Mouse (Mus musculus): ENCODE data around the gene Rxfp2. TPM values are rescaled to one million over a fixed set of nuclear protein-coding genes. Genes with fewer than 3 reads are reported as not detected.

The Rxfp2 gene
- polyA plus RNA-seq, 1 experiment from 2014 or later, result 0.22 TPM

- Histone ChIP-seq H3K27ac (no peak overlapping the region), H3K9ac (no peak overlapping the region), H3K4me1 (0 out of 2 replicates have a peak, but pooled peaks cover 2% of the 10 kb centered on the region), H3K36me3 (replicated peaks) (no peaks in the 10 kb centered on the region), H3K27me3 (no peaks in the 10 kb centered on the region), H3K9me3 (no peaks in the 10 kb centered on the region), H3K4me2 (no peak overlapping the region), H3K4me3 (replicated peaks) (no peak overlapping the region)
- no peak for ATAC-seq (ENCODE audit: low FRiP score)
- 88% methylated on average over 18 of the region's 18 CpGs for WGBS
Measured at GRCm38 (mm10) chr5:150022556-150022955, 4.1 kb downstream of the Rxfp2 start.

- Histone ChIP-seq H3K4me3 (replicated peaks) (no peak overlapping the region), H3K9me3 (no peaks in the 10 kb centered on the region), H3K27me3 (no peaks in the 10 kb centered on the region), H3K9ac (no peak overlapping the region), H3K27ac (no peak overlapping the region), H3K4me2 (no peak overlapping the region), H3K36me3 (replicated peaks) (no peaks in the 10 kb centered on the region), H3K4me1 (0 out of 2 replicates have a peak, but pooled peaks cover 2% of the 10 kb centered on the region)
- no peak for ATAC-seq (ENCODE audit: low FRiP score)
- WGBS, result 87% methylated on average over 6 of the region's 6 CpGs
Measured at GRCm38 (mm10) chr5:150023476-150023875, 5.0 kb downstream of the Rxfp2 start.

- Histone ChIP-seq H3K27me3 (no peaks in the 10 kb centered on the region), H3K4me1 (0 out of 2 replicates have a peak, but pooled peaks cover 2% of the 10 kb centered on the region), H3K4me3 (replicated peaks) (no peak overlapping the region), H3K9ac (no peak overlapping the region), H3K36me3 (replicated peaks) (no peaks in the 10 kb centered on the region), H3K9me3 (no peaks in the 10 kb centered on the region), H3K27ac (no peak overlapping the region), H3K4me2 (no peak overlapping the region)
- ATAC-seq (ENCODE audit: low FRiP score), result no peak
- 80% methylated on average over 2 of the region's 2 CpGs for WGBS
Measured at GRCm38 (mm10) chr5:150024188-150024587, 5.7 kb downstream of the Rxfp2 start.

GRCm38 (mm10) chr5:150024901-150025300 is 6.4 kb downstream of the Rxfp2 start:
- WGBS, result 94% methylated on average over 14 of the region's 14 CpGs
- no peaks in the 10 kb centered on the region for H3K36me3 ChIP-seq (replicated peaks)
- no peak for ATAC-seq (ENCODE audit: low FRiP score)
- H3K4me3 ChIP-seq (replicated peaks), result no peak overlapping the region
- no peak overlapping the region for H3K9ac ChIP-seq
- no peak overlapping the region for H3K27ac ChIP-seq
- H3K27me3 ChIP-seq, result no peaks in the 10 kb centered on the region
- no peak overlapping the region for H3K4me2 ChIP-seq
- H3K9me3 ChIP-seq, result no peaks in the 10 kb centered on the region
- 0 out of 2 replicates have a peak, but pooled peaks cover 2% of the 10 kb centered on the region for H3K4me1 ChIP-seq

GRCm38 (mm10) chr5:150025326-150025725 is 6.9 kb downstream of the Rxfp2 start:
- no peak overlapping the region for H3K4me3 ChIP-seq (replicated peaks)
- H3K4me1 ChIP-seq, result 0 out of 2 replicates have a peak, but pooled peaks cover 2% of the 10 kb centered on the region
- ATAC-seq (ENCODE audit: low FRiP score), result no peak
- no peaks in the 10 kb centered on the region for H3K27me3 ChIP-seq
- H3K9ac ChIP-seq, result no peak overlapping the region
- H3K4me2 ChIP-seq, result no peak overlapping the region
- H3K9me3 ChIP-seq, result no peaks in the 10 kb centered on the region
- no peaks in the 10 kb centered on the region for H3K36me3 ChIP-seq (replicated peaks)
- no peak overlapping the region for H3K27ac ChIP-seq
- WGBS, result 91% methylated on average over 15 of the region's 15 CpGs

- ATAC-seq (ENCODE audit: low FRiP score), result no peak
- no peak overlapping the region for H3K27ac ChIP-seq
- no peaks in the 10 kb centered on the region for H3K9me3 ChIP-seq
- no peak overlapping the region for H3K9ac ChIP-seq
- no peaks in the 10 kb centered on the region for H3K27me3 ChIP-seq
- no peak overlapping the region for H3K4me2 ChIP-seq
- H3K4me1 ChIP-seq, result peaks cover 3% of the 10 kb centered on the region; the same call in 1 of the 2 replicates
- H3K36me3 ChIP-seq (replicated peaks), result no peaks in the 10 kb centered on the region
- no peak overlapping the region for H3K4me3 ChIP-seq (replicated peaks)
- WGBS, result 86% methylated on average over 12 of the region's 12 CpGs
Measured at GRCm38 (mm10) chr5:150026509-150027087, 8.1 kb downstream of the Rxfp2 start.

- no peak for ATAC-seq (ENCODE audit: low FRiP score)
- Histone ChIP-seq H3K9ac (no peak overlapping the region), H3K4me3 (replicated peaks) (no peak overlapping the region), H3K27ac (no peak overlapping the region), H3K36me3 (replicated peaks) (no peaks in the 10 kb centered on the region), H3K9me3 (no peaks in the 10 kb centered on the region), H3K4me2 (no peak overlapping the region), H3K27me3 (no peaks in the 10 kb centered on the region), H3K4me1 (peaks cover 3% of the 10 kb centered on the region; the same call in 1 of the 2 replicates)
- 45% methylated on average over 6 of the region's 6 CpGs for WGBS
Measured at GRCm38 (mm10) chr5:150031201-150031600, 12.7 kb downstream of the Rxfp2 start.

- Histone ChIP-seq H3K4me1 (peaks cover 3% of the 10 kb centered on the region; the same call in 1 of the 2 replicates), H3K9ac (no peak overlapping the region), H3K4me2 (no peak overlapping the region), H3K9me3 (no peaks in the 10 kb centered on the region), H3K4me3 (replicated peaks) (no peak overlapping the region), H3K27me3 (no peaks in the 10 kb centered on the region), H3K36me3 (replicated peaks) (no peaks in the 10 kb centered on the region), H3K27ac (no peak overlapping the region)
- 78% methylated on average over 3 of the region's 3 CpGs for WGBS
- ATAC-seq (ENCODE audit: low FRiP score), result no peak
Measured at GRCm38 (mm10) chr5:150031634-150032033, 13.2 kb downstream of the Rxfp2 start.

GRCm38 (mm10) chr5:150032075-150032492 is 13.6 kb downstream of the Rxfp2 start:
- Histone ChIP-seq H3K27me3 (no peaks in the 10 kb centered on the region), H3K36me3 (replicated peaks) (no peaks in the 10 kb centered on the region), H3K4me1 (peaks cover 3% of the 10 kb centered on the region; the same call in 1 of the 2 replicates), H3K9ac (no peak overlapping the region), H3K4me2 (no peak overlapping the region), H3K27ac (no peak overlapping the region), H3K4me3 (replicated peaks) (no peak overlapping the region), H3K9me3 (no peaks in the 10 kb centered on the region)
- WGBS, result 59% methylated on average over 3 of the region's 3 CpGs
- ATAC-seq (ENCODE audit: low FRiP score), result no peak

- no peak for ATAC-seq (ENCODE audit: low FRiP score)
- WGBS, result 85% methylated on average over 8 of the region's 8 CpGs
- no peak overlapping the region for H3K4me3 ChIP-seq (replicated peaks)
- H3K27ac ChIP-seq, result no peak overlapping the region
- H3K4me1 ChIP-seq, result 0 out of 2 replicates have a peak, but pooled peaks cover under 1% of the 10 kb centered on the region
- no peak overlapping the region for H3K4me2 ChIP-seq
- no peaks in the 10 kb centered on the region for H3K36me3 ChIP-seq (replicated peaks)
- no peaks in the 10 kb centered on the region for H3K9me3 ChIP-seq
- H3K27me3 ChIP-seq, result no peaks in the 10 kb centered on the region
- no peak overlapping the region for H3K9ac ChIP-seq
Measured at GRCm38 (mm10) chr5:150036286-150036685, 17.8 kb downstream of the Rxfp2 start.

GRCm38 (mm10) chr5:150036918-150037317 is 18.4 kb downstream of the Rxfp2 start:
- Histone ChIP-seq H3K27ac (no peak overlapping the region), H3K4me1 (no peaks in the 10 kb centered on the region), H3K4me3 (replicated peaks) (no peak overlapping the region), H3K9ac (no peak overlapping the region), H3K27me3 (no peaks in the 10 kb centered on the region), H3K4me2 (no peak overlapping the region), H3K9me3 (no peaks in the 10 kb centered on the region), H3K36me3 (replicated peaks) (no peaks in the 10 kb centered on the region)
- ATAC-seq (ENCODE audit: low FRiP score), result no peak
- 81% methylated on average over 4 of the region's 4 CpGs for WGBS

- H3K27ac ChIP-seq, result no peak overlapping the region
- 78% methylated on average over 2 of the region's 2 CpGs for WGBS
- no peaks in the 10 kb centered on the region for H3K9me3 ChIP-seq
- no peak for ATAC-seq (ENCODE audit: low FRiP score)
- no peaks in the 10 kb centered on the region for H3K27me3 ChIP-seq
- H3K9ac ChIP-seq, result no peak overlapping the region
- H3K4me3 ChIP-seq (replicated peaks), result no peak overlapping the region
- no peaks in the 10 kb centered on the region for H3K36me3 ChIP-seq (replicated peaks)
- H3K4me2 ChIP-seq, result no peak overlapping the region
- H3K4me1 ChIP-seq, result no peaks in the 10 kb centered on the region
Measured at GRCm38 (mm10) chr5:150044533-150044932, 26.1 kb downstream of the Rxfp2 start.

- no peak overlapping the region for H3K27ac ChIP-seq
- ATAC-seq (ENCODE audit: low FRiP score), result no peak
- H3K9me3 ChIP-seq, result no peaks in the 10 kb centered on the region
- no peak overlapping the region for H3K4me2 ChIP-seq
- no peaks in the 10 kb centered on the region for H3K27me3 ChIP-seq
- H3K4me1 ChIP-seq, result no peaks in the 10 kb centered on the region
- no peak overlapping the region for H3K4me3 ChIP-seq (replicated peaks)
- 84% methylated on average over 15 of the region's 15 CpGs for WGBS
- H3K36me3 ChIP-seq (replicated peaks), result no peaks in the 10 kb centered on the region
- H3K9ac ChIP-seq, result no peak overlapping the region
Measured at GRCm38 (mm10) chr5:150046438-150046837, 28.0 kb downstream of the Rxfp2 start.
